Mouse (Mus musculus): ENCODE measurements around the gene Erich3. TPM values are rescaled to one million over a fixed set of nuclear protein-coding genes. Genes with fewer than 3 reads are reported as not detected.

The Erich3 gene
- polyA plus RNA-seq, 1 experiment from 2014 or later: 1.7 TPM

GRCm38 (mm10) chr3:154787611-154788010, 124.0 kb downstream of the Erich3 start:
- H3K27me3 ChIP-seq: no peaks in the 10 kb centered on the region
- H3K27ac ChIP-seq (replicated peaks): no peak overlapping the region
- WGBS: 81% methylated on average over 3 of the region's 3 CpGs
- no peaks in the 10 kb centered on the region for H3K36me3 ChIP-seq
- no peak for ATAC-seq (ENCODE audit: low FRiP score, low read depth)
- H3K9me3 ChIP-seq: no peaks in the 10 kb centered on the region
- H3K4me1 ChIP-seq: no peaks in the 10 kb centered on the region
- H3K4me2 ChIP-seq (replicated peaks): no peak overlapping the region
- H3K9ac ChIP-seq (replicated peaks): no peak overlapping the region
- no peak overlapping the region for H3K4me3 ChIP-seq

- H3K27me3 ChIP-seq: no peaks in the 10 kb centered on the region
- no peaks in the 10 kb centered on the region for H3K4me1 ChIP-seq
- H3K4me2 ChIP-seq (replicated peaks): no peak overlapping the region
- no peaks in the 10 kb centered on the region for H3K9me3 ChIP-seq
- no peak overlapping the region for H3K4me3 ChIP-seq
- no peak overlapping the region for H3K9ac ChIP-seq (replicated peaks)
- 90% methylated on average over 4 of the region's 4 CpGs for WGBS
- H3K27ac ChIP-seq (replicated peaks): no peak overlapping the region
- ATAC-seq (ENCODE audit: low FRiP score, low read depth): no peak
- no peaks in the 10 kb centered on the region for H3K36me3 ChIP-seq
Measured at GRCm38 (mm10) chr3:154793571-154793970, 129.9 kb downstream of the Erich3 start.

- Histone ChIP-seq H3K36me3 (no peaks in the 10 kb centered on the region), H3K27ac (replicated peaks) (no peak overlapping the region), H3K9me3 (no peaks in the 10 kb centered on the region), H3K4me1 (no peaks in the 10 kb centered on the region), H3K4me3 (no peak overlapping the region), H3K27me3 (peaks cover 4% of the 10 kb centered on the region; the same call in 1 of the 2 replicates), H3K4me2 (replicated peaks) (no peak overlapping the region), H3K9ac (replicated peaks) (no peak overlapping the region)
- ATAC-seq (ENCODE audit: low FRiP score, low read depth): no peak
- 84% methylated on average over 4 of the region's 4 CpGs for whole genome bisulfite sequencing
Measured at GRCm38 (mm10) chr3:154798806-154799205, 135.1 kb downstream of the Erich3 start.

GRCm38 (mm10) chr3:154800454-154800853, 136.8 kb downstream of the Erich3 start:
- no peak overlapping the region for H3K4me2 ChIP-seq (replicated peaks)
- 80% methylated on average over 8 of the region's 8 CpGs for WGBS
- no peak for ATAC-seq (ENCODE audit: low FRiP score, low read depth)
- no peaks in the 10 kb centered on the region for H3K9me3 ChIP-seq
- no peak overlapping the region for H3K4me3 ChIP-seq
- H3K9ac ChIP-seq (replicated peaks): no peak overlapping the region
- peaks cover 4% of the 10 kb centered on the region; the same call in 1 of the 2 replicates for H3K27me3 ChIP-seq
- H3K27ac ChIP-seq (replicated peaks): no peak overlapping the region
- no peaks in the 10 kb centered on the region for H3K4me1 ChIP-seq
- H3K36me3 ChIP-seq: no peaks in the 10 kb centered on the region

- Histone ChIP-seq H3K36me3 (no peaks in the 10 kb centered on the region), H3K4me3 (no peak overlapping the region), H3K9ac (replicated peaks) (no peak overlapping the region), H3K27ac (replicated peaks) (no peak overlapping the region), H3K27me3 (peaks cover 4% of the 10 kb centered on the region; the same call in 1 of the 2 replicates), H3K4me1 (0 out of 2 replicates have a peak, but pooled peaks cover under 1% of the 10 kb centered on the region), H3K4me2 (replicated peaks) (no peak overlapping the region), H3K9me3 (no peaks in the 10 kb centered on the region)
- no peak for ATAC-seq (ENCODE audit: low FRiP score, low read depth)
- WGBS: 84% methylated on average over 8 of the region's 8 CpGs
Measured at GRCm38 (mm10) chr3:154800888-154801429, 137.3 kb downstream of the Erich3 start.

- H3K27ac ChIP-seq (replicated peaks): peak overlapping the region; percentile 64
- WGBS: 27% methylated on average over 7 of the region's 7 CpGs
- no peaks in the 10 kb centered on the region for H3K36me3 ChIP-seq
- H3K4me3 ChIP-seq: no peak overlapping the region
- H3K9me3 ChIP-seq: no peaks in the 10 kb centered on the region
- ATAC-seq (ENCODE audit: low FRiP score, low read depth): peak; percentile 81
- no peak overlapping the region for H3K4me2 ChIP-seq (replicated peaks)
- H3K4me1 ChIP-seq: peaks cover 24% of the 10 kb centered on the region
- H3K9ac ChIP-seq (replicated peaks): 0 out of 2 replicates have a peak overlapping the region, but pooled peaks have one; percentile 31
- H3K27me3 ChIP-seq: peaks cover 4% of the 10 kb centered on the region; the same call in 1 of the 2 replicates
Measured at GRCm38 (mm10) chr3:154806626-154807025, 143.0 kb downstream of the Erich3 start.

- 66% methylated on average over 7 of the region's 7 CpGs for WGBS
- Histone ChIP-seq H3K9ac (replicated peaks) (no peak overlapping the region; the same call in 1 of the 2 replicates), H3K27ac (replicated peaks) (no peak overlapping the region; the same call in 1 of the 2 replicates), H3K4me3 (no peak overlapping the region), H3K4me1 (peaks cover 26% of the 10 kb centered on the region), H3K9me3 (no peaks in the 10 kb centered on the region), H3K27me3 (0 out of 2 replicates have a peak, but pooled peaks cover under 1% of the 10 kb centered on the region), H3K36me3 (no peaks in the 10 kb centered on the region), H3K4me2 (replicated peaks) (no peak overlapping the region)
- no peak for ATAC-seq (ENCODE audit: low FRiP score, low read depth)
Measured at GRCm38 (mm10) chr3:154810273-154810870, 146.7 kb downstream of the Erich3 start.

- no peak overlapping the region; the same call in 1 of the 2 replicates for H3K4me2 ChIP-seq (replicated peaks)
- H3K4me3 ChIP-seq: no peak overlapping the region
- WGBS: 37% methylated on average over 9 of the region's 9 CpGs
- no peaks in the 10 kb centered on the region for H3K36me3 ChIP-seq
- peak overlapping the region; percentile 25; the same call in 1 of the 2 replicates for H3K27ac ChIP-seq (replicated peaks)
- peaks cover 25% of the 10 kb centered on the region for H3K4me1 ChIP-seq
- ATAC-seq (ENCODE audit: low FRiP score, low read depth): no peak
- H3K9ac ChIP-seq (replicated peaks): no peak overlapping the region
- 0 out of 2 replicates have a peak, but pooled peaks cover 5% of the 10 kb centered on the region for H3K27me3 ChIP-seq
- H3K9me3 ChIP-seq: no peaks in the 10 kb centered on the region
Measured at GRCm38 (mm10) chr3:154811281-154811680, 147.6 kb downstream of the Erich3 start.

GRCm38 (mm10) chr3:154811833-154812232, 148.2 kb downstream of the Erich3 start:
- Histone ChIP-seq H3K9ac (replicated peaks) (no peak overlapping the region), H3K27ac (replicated peaks) (no peak overlapping the region), H3K4me1 (peaks cover 24% of the 10 kb centered on the region), H3K4me2 (replicated peaks) (no peak overlapping the region), H3K27me3 (0 out of 2 replicates have a peak, but pooled peaks cover 5% of the 10 kb centered on the region), H3K9me3 (no peaks in the 10 kb centered on the region), H3K4me3 (no peak overlapping the region), H3K36me3 (no peaks in the 10 kb centered on the region)
- WGBS: 72% methylated on average over 9 of the region's 9 CpGs
- ATAC-seq (ENCODE audit: low FRiP score, low read depth): no peak

GRCm38 (mm10) chr3:154812893-154813292, 149.2 kb downstream of the Erich3 start:
- no peaks in the 10 kb centered on the region for H3K36me3 ChIP-seq
- H3K4me2 ChIP-seq (replicated peaks): no peak overlapping the region
- no peak overlapping the region for H3K27ac ChIP-seq (replicated peaks)
- peaks cover 30% of the 10 kb centered on the region for H3K4me1 ChIP-seq
- H3K9ac ChIP-seq (replicated peaks): no peak overlapping the region
- H3K4me3 ChIP-seq: no peak overlapping the region
- H3K9me3 ChIP-seq: no peaks in the 10 kb centered on the region
- 0 out of 2 replicates have a peak, but pooled peaks cover 5% of the 10 kb centered on the region for H3K27me3 ChIP-seq
- WGBS: 57% methylated on average over 1 of the region's 1 CpGs
- no peak for ATAC-seq (ENCODE audit: low FRiP score, low read depth)

- H3K4me1 ChIP-seq: peaks cover 26% of the 10 kb centered on the region
- ATAC-seq (ENCODE audit: low FRiP score, low read depth): no peak
- no peak overlapping the region for H3K9ac ChIP-seq (replicated peaks)
- H3K36me3 ChIP-seq: no peaks in the 10 kb centered on the region
- H3K27ac ChIP-seq (replicated peaks): no peak overlapping the region
- H3K9me3 ChIP-seq: no peaks in the 10 kb centered on the region
- no peak overlapping the region for H3K4me2 ChIP-seq (replicated peaks)
- WGBS: 60% methylated on average over 2 of the region's 2 CpGs
- H3K27me3 ChIP-seq: 0 out of 2 replicates have a peak, but pooled peaks cover 5% of the 10 kb centered on the region
- no peak overlapping the region for H3K4me3 ChIP-seq
Measured at GRCm38 (mm10) chr3:154815606-154816005, 151.9 kb downstream of the Erich3 start.

GRCm38 (mm10) chr3:154816231-154816630, 152.6 kb downstream of the Erich3 start:
- H3K9ac ChIP-seq (replicated peaks): no peak overlapping the region
- H3K36me3 ChIP-seq: no peaks in the 10 kb centered on the region
- no peak for ATAC-seq (ENCODE audit: low FRiP score, low read depth)
- 65% methylated on average over 3 of the region's 3 CpGs for WGBS
- H3K27me3 ChIP-seq: 0 out of 2 replicates have a peak, but pooled peaks cover 5% of the 10 kb centered on the region
- no peak overlapping the region for H3K4me3 ChIP-seq
- no peaks in the 10 kb centered on the region for H3K9me3 ChIP-seq
- peaks cover 20% of the 10 kb centered on the region for H3K4me1 ChIP-seq
- no peak overlapping the region for H3K4me2 ChIP-seq (replicated peaks)
- H3K27ac ChIP-seq (replicated peaks): peak overlapping the region; percentile 15; the same call in 1 of the 2 replicates

All from midbrain, embryonic 12.5 days (tissue).